Mouse (Mus musculus): ENCODE results near the gene 6430550D23Rik. TPM values are rescaled to one million over a fixed set of nuclear protein-coding genes. Genes with fewer than 3 reads are reported as not detected.

6430550D23Rik gene
- 0.67 and 1.0 TPM in 2 replicates for polyA plus RNA-seq (2015; fragmentation: Nextera tagmentation; extraction: Ambion mirVana)

DNA sequence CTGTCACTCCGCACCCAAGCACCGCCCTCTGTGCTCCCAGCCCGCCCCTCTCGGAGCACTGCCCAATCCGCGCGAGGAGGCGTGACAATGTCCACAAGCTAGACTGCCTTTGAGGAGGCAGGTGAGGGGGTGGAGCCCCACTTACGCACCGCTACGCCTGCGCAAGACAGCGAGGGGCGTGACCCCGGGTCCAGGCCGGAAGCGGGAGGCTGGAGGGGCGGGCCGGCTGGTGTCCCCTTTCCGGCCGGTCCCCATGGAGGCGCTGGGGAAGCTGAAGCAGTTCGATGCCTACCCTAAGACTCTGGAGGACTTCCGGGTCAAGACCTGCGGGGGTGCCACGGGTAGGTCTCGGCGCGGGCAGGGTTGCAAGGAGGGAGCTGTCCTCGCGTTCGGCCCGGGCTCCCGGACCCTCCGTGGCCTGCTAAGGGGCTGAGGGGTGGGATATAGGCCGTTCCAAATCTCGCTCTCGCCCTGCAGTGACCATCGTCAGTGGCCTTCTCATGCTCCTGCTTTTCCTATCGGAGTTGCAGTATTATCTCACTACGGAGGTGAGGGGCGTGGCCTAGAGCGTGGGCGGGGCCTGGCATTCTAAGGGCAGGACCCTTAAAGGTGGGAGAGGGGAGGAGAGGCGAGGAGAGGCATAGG, at the start of gene 6430550D23Rik, which contains the start of gene Ergic3:
6430550D23Rik (minus strand) TSS at position 90 of the 645 bp plus-strand sequence.
Ergic3 (plus strand) TSS at position 158 of the 645 bp plus-strand sequence.

DNA sequence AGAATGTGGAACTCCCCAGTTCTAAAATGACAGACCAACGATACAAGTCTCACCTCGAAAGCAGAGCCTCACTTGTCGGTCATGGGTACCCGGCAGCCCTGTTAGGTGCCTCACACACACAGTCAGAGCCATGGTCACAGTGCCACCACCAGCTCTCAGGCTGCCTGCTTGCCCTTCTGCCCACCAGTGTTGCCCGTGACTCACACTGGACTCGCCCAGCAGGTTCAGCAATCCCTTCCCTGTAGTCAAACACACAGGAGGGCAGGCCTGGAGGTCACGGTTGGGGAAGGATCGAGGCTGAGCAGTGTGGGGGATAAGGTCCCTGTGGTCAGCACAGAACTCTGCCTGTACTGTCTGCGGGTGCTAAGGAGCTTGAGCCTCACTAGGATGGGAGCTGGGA, 45.0 kb upstream of the 6430550D23Rik start, which contains the start of gene Fer1l4:
Fer1l4 (minus strand) TSS at position 132 of the 400 bp plus-strand sequence.

DNA sequence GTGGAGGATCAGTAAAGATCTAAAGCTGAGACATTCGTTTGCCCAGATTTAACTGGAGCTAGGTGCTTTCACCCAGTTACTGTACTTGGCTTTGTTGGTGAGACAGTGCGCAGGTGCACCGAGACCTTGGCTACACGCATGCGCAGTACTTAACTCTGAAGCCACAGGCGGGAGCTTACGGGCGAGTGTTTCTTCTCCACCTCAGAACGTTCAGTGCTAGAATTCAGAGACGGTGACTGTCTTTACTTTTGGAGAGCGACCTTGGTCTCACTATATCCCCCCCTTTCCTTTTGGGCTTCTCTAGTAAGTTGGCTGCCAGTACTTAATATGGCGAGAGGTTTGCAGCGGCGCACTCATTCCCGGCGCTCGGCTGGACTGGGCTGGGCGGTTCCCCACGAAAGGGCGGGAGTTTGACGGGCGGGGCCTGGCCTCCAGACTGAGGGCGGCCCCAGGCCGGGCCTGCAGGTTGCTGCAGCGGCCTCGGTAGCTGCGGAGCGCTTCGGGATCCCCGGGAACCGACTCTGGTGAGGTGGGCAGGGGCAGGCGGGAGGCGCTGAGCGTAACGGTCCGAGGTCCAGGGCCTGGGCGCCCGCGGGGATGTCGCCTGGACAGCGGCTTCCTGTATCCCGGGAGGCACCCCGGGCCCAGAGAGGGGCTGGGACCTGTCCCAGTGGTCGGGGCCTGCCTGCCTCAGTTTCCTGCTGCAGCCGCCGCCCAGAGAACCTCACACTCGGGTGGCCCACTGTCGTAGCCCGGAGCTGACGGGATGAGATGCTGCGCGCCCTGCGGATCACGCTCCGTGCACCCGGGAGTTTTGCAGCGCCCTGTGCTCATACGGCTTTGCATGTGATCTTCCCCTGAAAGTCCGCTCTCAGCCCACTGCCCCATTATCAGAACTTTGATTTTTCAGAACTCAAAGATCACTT, 51.4 kb downstream of the 6430550D23Rik start, which contains the start of gene Cep250:
Cep250 (plus strand) TSS at position 325 of the 926 bp plus-strand sequence.

DNA sequence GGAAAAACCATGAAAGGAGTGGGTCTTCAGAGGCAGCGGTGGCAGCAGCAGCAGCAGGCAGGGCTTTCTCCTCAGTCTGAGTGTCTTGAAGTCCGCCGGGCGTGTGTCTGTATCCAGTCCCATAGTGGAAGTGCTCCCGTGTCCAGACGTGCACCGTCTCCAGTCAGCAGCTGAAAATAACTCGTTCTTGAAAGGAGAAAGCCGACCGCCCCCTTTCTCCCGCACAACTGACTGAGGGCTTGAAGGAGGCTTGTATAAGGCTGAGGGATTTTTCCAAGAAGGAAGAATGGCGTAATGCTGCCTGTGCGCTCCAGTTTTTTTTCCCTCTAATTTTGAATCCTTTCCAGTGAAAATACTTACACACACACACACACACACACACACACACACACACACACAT, 62.7 kb downstream of the 6430550D23Rik start, which contains the start of gene Gdf5:
Gdf5 (minus strand) TSS at position 244 of the 400 bp plus-strand sequence.

DNA sequence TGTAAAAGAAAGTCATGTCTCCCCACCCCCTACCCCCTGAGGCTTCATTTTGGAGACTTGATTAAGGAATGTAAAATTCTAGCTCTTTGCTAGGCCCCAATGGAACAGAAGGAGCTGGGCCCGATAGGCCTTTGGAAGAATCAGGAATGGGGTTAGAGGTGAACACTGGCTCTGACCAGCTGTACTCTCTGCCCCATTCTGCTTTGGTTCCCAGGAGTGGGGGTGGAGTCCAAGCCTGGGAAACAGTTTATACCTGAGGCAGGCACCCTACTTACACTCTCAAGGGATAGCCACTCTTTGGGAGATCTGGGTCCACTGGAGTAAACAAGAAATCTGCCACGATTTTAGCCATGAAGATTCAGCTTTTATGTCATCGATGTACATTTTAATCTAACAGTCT, 67.1 kb downstream of the 6430550D23Rik start, which contains the start of gene Gm15557:
Gm15557 (plus strand) TSS at position 48 of the 400 bp plus-strand sequence.

DNA sequence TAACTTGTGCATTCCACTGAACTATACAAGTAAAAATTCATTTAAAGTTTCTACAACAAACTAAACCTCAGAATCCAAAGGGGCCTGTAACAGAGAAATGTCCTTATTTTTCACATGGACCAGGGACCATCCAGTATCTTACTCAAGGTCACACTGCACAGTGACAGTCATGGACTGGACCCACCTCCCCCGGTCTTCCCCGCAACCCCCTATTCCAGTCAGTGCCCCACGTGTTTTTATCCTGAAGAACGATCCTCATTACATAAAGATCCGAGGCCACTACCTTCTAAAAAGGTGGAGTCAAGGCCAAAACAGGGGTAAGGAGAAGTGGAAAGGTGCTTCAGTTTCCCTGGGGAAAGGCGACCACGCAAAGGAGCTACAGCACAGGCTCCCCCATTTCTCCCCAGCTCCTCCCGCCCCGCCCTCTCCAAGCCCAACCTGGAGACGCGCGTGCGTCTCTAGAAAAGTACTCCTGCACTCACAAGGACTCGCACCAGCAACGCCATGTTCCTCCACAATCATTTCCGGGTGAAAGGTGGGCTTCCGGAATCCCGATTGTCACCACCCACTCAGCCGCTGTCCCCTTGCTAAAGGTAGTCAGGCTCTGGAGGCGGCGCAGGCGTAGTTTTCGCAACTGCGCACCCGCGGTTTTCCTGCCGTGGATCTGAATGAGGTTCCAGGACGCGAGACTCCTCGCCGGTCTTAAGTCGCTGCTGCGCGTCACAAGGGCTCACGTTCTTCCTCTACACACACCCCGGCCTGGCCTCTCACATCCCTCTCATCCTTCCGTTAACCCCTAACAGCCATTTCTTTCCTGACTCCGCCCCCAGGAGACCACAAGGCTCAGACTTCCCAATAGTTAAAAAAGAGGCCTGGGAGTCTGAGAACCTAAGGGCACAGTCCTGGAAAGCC, 78.0 kb downstream of the 6430550D23Rik start, which contains the start of gene Uqcc1:
Uqcc1 (minus strand) TSS at position 780 of the 912 bp plus-strand sequence.

Other genes starting within 250 kb of the 6430550D23Rik start
- not detected in 2 replicates for gene Mmp24, start 232.6 kb downstream of the 6430550D23Rik start, polyA plus RNA-seq (2015; fragmentation: Nextera tagmentation; extraction: Ambion mirVana)
- 15.3 and 20.0 TPM in 2 replicates for gene BC029722, start 188.6 kb downstream of the 6430550D23Rik start, polyA plus RNA-seq (2015; fragmentation: Nextera tagmentation; extraction: Ambion mirVana)
- gene Eif6, start 181.1 kb downstream of the 6430550D23Rik start, polyA plus RNA-seq (2015; fragmentation: Nextera tagmentation; extraction: Ambion mirVana) = 107 and 121 TPM in 2 replicates
- gene Fam83c, start 173.1 kb downstream of the 6430550D23Rik start, polyA plus RNA-seq (2015; fragmentation: Nextera tagmentation; extraction: Ambion mirVana) = 0.04 and 0.18 TPM in 2 replicates
- gene Uqcc1, start 77.7 kb downstream of the 6430550D23Rik start, polyA plus RNA-seq (2015; fragmentation: Nextera tagmentation; extraction: Ambion mirVana) = 73.2 and 74.7 TPM in 2 replicates
- gene Gm15557, start 67.2 kb downstream of the 6430550D23Rik start, polyA plus RNA-seq (2015; fragmentation: Nextera tagmentation; extraction: Ambion mirVana) = not detected in 2 replicates
- gene Gdf5, start 62.6 kb downstream of the 6430550D23Rik start, polyA plus RNA-seq (2015; fragmentation: Nextera tagmentation; extraction: Ambion mirVana) = 0.10 and 0.35 TPM in 2 replicates
- 4.7 and 5.8 TPM in 2 replicates for gene Cep250, start 51.5 kb downstream of the 6430550D23Rik start, polyA plus RNA-seq (2015; fragmentation: Nextera tagmentation; extraction: Ambion mirVana)
- 83.9 and 102 TPM in 2 replicates for gene Ergic3, start 68 bp upstream of the 6430550D23Rik start, polyA plus RNA-seq (2015; fragmentation: Nextera tagmentation; extraction: Ambion mirVana)
- not detected in 2 replicates for gene Fer1l4, start 45.0 kb upstream of the 6430550D23Rik start, polyA plus RNA-seq (2015; fragmentation: Nextera tagmentation; extraction: Ambion mirVana)
- gene Spag4, start 57.2 kb upstream of the 6430550D23Rik start, polyA plus RNA-seq (2015; fragmentation: Nextera tagmentation; extraction: Ambion mirVana) = 0.41 and 1.0 TPM in 2 replicates
- 16.6 and 17.6 TPM in 2 replicates for gene Cpne1, start 104.0 kb upstream of the 6430550D23Rik start, polyA plus RNA-seq (2015; fragmentation: Nextera tagmentation; extraction: Ambion mirVana)
- gene Rbm12, start 104.0 kb upstream of the 6430550D23Rik start, polyA plus RNA-seq (2015; fragmentation: Nextera tagmentation; extraction: Ambion mirVana) = 7.7 and 8.2 TPM in 2 replicates
- gene Gm28036, start 119.1 kb upstream of the 6430550D23Rik start, polyA plus RNA-seq (2015; fragmentation: Nextera tagmentation; extraction: Ambion mirVana) = 5.9 and 6.4 TPM in 2 replicates
- 401 and 417 TPM in 2 replicates for gene Romo1, start 136.1 kb upstream of the 6430550D23Rik start, polyA plus RNA-seq (2015; fragmentation: Nextera tagmentation; extraction: Ambion mirVana)
- gene Nfs1, start 136.2 kb upstream of the 6430550D23Rik start, polyA plus RNA-seq (2015; fragmentation: Nextera tagmentation; extraction: Ambion mirVana) = 47.7 and 53.0 TPM in 2 replicates
- gene Rbm39, start 172.3 kb upstream of the 6430550D23Rik start, polyA plus RNA-seq (2015; fragmentation: Nextera tagmentation; extraction: Ambion mirVana) = 303 and 306 TPM in 2 replicates
- 25.3 and 31.9 TPM in 2 replicates for gene Phf20, start 188.5 kb upstream of the 6430550D23Rik start, polyA plus RNA-seq (2015; fragmentation: Nextera tagmentation; extraction: Ambion mirVana)